Mouse (Mus musculus) right cerebral cortex, adult 18-20 months (tissue): ENCODE results near the gene Peli2.

Experiments used
- DNase-seq: peaks from one replicate; pipeline ENCODE4 v3.0.0; 2022; ENCODE audit warnings: mixed read lengths

Peli2 gene

DNA sequence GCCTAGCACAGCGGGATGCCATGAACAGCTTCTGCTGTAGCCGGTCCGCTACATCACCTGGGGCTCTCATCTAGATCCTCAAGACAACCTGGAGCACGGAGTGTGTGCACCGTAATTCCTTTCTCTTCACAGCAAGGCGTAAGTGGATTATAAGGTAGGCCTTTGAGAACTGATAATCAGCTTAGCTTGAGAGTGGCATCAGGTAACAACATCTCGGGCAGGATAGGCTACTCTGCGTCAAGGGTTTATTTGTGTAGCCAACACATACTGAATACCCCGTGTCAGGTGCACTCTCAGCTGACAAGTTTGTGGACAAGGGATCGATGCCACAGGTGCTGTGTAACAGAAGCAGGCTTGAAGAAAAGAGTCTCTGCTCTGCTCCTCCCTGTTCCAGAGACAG is 106.1 kb downstream of the Peli2 start:
- no peak for DNase-seq

DNA sequence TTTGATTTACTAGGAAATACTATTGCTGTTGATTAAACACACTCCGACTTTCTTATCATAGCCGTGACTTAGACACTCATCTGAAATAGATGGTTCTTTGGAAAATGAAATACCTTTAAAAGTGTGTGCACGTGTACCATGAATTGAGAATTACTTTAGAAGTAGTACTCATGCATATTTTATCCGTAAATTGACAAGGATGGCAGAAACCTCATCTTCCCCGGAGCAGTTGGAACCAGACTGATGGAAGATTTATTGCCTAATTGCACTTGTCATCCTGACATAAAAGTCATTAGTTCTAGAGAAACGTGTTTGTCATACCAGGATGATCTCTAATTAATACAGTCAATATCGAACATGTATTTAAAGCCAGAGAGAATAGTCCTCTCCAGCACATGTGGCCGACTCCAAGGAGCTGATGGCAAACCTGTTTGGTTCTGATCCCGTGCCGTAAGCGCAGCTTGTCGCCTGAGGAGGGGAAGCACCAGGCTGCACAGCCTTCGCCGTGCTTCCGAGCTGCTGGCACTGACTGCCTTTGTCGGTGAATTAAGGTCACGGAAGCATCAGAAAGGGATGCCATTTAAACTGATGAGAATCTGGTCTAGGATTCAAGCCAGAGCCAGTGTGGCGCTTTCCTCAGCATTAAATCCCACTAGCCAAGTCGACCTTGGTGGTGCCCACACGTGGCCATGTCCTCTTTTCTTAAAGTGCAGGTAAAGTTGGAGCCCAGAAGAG is 114.3 kb downstream of the Peli2 start:
- DNase-seq = no peak

DNA sequence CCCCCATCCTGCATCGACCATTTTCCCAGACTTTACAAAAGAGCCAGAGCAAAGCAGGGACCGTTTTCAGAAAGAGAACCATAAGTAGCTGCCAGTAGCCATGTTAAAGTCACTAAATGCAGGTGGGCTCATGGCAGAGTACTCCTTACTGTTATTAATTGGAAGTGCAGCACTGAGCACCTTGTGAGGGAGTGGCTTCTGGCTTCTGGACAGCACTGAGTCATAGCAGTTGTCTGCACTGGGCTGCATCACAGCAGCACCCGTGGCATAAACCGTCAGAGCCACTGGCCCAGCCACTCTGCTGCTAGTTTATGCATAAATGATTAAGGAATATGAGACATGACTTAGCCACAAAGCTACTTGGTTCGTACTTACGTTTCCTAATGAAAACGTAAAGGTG is 120.7 kb downstream of the Peli2 start:
- no peak for DNase-seq

DNA sequence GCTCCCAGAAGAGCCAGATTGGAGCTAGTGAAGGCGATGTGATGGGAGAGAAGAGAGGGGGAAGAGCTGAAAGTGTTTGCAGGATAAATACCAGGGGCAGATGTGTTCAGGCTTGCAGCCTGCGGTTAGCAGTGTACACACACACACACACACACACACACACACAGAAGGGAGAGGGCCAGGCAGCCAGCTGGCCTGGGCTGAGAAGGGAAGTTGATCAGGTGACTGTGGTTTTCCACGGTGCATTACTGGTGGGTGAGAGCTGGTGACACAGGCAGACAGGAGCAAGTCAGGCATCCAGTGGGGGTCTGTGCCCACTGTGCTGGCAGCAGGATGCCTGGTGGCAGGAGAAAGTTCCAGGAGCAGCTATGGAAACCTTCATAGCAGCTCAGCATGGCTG is 125.6 kb downstream of the Peli2 start:
- no peak for DNase-seq

DNA sequence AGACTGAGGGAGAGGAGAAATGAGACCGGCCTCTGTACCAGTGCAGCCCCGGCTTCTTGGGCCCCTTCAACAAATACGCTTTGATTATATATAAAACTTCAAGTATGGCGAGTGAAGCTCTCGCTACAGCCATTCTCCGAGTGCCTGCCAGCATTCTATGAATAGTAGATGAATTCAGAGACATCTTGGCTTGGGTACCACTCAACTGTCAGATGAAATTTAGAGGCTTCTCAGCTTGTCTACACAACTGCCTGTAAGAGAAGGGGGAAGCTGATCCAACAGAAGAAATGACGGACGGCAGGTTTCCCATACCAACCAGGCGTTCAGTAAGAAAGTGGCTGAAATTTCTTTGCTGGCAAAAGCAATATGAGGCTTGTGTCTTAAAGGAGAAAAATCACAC is 126.3 kb downstream of the Peli2 start:
- DNase-seq = no peak

DNA sequence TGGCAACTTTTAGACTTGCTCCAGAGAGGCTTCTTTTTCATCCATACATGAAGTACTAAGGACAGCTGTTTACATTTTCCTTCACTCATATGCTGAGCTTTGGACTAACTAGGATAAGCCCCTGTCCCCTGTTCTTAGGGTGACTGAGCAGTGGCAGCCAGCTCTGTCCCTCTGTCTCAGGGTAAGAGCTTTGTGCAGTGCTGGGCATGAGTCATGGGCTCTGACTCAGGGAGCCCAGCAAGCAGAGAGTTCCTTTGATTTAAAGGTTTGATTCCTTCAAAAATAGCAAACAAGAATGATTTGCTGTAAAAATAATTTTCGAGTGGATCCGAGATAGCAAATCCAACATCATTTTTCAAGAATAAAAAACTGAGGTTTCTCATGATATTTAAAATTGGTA is 128.8 kb downstream of the Peli2 start:
- peak; percentile 37 for DNase-seq

DNA sequence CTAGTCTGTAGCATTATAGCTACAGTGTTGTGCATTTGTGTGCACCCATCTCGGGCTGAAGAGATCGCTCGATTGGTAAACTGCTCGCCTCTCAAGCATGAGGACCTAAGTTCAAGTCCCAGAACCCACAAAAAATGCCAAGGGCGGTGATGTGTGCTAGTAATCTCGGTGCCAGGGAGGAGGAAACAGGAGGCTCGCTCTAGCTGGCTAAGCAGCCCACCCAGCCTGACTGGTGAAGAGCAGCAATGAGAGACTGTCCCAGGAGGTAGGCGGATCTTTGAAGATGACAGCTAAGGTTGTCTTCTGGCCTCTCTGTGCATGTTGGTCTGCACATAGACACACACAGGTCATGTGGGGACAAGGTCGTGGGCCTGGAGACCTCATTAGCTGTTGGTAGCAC is 129.3 kb downstream of the Peli2 start:
- DNase-seq = no peak

DNA sequence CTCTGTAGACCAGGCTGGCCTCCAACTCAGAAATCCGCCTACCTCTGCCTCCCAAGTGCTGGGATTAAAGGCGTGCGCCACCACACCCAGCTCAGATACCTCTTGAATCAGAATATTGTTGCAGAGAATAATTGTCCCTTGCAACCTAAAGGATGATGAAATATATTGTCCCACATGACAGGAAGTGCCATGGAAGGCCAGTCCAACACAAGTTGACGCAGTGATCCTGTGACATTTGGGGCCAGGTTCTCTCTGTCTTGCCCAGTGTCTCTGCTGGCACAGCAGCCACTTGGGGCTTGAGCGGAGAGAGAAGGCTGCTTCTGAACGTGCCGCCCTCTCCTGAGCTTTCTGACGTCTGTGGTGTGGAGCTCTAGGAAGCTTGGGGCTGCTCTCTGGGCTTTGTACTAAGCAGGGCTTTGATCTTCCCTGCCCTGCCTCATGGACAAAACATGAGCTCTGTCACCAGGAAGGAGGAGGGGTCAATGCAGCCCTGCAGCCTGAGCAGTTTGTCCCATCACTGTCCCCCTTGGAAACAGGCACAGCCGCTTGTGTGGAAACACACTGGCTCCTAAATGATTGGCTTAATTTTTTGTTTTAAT is 130.9 kb downstream of the Peli2 start:
- DNase-seq = no peak

DNA sequence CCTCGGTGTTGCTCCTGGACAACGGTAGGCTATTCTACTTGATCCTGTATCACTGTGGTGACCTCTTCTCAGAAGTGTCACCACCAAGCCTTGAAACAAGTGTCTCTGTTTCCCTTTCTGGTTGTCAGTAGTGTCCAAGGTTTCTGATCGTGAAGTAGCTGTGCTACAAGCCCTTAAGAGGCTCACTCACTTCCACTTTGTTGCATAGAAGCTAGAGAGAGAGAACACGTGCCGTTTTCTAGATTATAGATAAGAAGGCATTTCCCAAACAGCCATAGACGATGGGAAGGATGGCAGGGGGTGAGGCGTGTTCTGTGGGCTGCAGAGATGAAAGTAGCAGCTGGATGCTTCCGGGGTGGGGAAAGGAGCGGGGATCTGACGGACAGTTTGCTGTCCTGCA is 132.6 kb downstream of the Peli2 start:
- no peak for DNase-seq

DNA sequence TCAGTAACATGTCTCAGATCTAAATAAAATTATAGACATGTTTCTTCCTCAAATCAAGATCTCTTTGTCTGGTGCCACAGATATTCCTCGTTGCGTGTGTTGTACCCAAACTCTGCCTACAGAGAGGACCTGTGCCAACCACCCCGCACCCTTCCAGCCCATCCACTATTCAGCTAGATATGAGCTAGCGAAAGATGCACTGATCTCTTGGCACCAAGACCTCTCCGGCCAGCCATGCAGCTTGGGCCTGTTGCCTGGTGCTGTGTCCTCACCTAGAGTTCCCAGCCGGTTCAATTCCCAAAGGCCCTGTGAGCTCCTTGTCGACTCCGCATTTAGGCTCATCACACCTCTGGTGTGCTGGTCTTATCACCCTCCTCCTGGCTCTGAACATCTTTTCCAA is 134.1 kb downstream of the Peli2 start:
- no peak for DNase-seq

DNA sequence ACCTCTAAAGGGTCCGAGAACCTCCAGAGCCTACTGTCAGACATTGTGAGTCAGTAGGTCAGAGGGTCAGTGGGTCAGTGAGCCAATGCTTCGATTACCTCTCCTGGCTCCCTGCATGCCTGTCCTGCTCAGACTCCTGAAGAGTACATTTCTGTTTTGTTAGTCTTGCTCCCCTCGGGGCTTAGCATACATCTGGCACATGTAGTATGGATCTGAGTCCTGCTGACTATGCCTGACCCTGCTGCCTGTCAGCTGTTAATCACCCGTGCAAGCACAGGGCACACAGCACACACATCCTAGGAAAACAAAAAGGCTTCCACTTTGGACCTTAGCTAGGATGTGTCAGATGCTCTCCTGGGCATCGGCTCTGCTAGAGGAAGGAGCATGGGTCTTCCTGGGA is 134.7 kb downstream of the Peli2 start:
- DNase-seq = no peak

DNA sequence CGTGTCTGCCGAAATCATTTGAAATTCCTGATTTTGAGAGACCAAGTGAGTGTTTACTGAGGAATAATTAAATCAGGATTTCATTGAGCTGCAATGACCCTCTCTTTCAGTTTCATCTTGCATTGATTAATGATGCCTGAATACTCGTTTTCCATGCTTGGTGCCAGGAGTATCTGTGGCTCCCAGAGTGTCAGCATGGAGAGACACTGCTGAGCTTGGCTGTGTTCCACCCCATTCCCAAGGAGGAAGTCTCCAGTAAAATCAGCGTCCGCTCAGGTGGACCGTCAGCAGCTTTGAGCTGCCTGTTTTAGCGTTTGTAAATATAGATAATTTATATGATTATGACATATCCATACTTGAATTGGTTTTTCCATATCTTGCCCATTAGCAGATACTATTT is 137.1 kb downstream of the Peli2 start:
- DNase-seq = no peak

DNA sequence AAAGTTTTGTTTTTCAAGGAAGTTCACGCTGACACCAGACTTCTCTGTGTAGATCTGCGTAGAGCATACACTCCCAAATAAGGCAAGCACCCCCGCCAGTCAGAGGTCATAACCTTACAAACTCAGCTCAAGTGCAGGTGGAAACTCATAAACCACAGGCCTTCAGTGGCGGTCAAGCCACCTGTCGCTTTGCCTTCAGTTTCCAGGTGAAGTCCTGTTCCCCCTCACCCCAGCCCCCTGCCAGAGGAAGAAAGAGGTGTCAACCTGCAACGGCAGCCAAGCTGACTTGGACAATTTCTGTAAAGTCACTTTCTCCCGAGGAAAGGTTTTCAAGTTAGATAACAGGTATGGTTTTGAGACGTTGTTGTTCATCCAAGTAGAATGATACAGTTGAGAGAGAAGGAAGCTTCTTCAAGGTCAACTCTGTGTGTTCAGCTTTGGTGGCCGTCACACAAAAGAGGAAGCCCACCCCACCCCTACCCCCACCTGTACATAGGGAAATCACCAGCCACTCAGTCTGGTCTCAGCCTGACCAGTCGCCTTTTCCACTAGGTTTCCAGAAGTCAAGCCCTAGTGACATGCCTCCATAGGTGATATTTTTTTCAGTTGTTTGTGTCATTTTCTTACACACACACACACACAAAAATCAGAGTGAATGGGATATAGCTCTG is 138.2 kb downstream of the Peli2 start:
- no peak for DNase-seq

DNA sequence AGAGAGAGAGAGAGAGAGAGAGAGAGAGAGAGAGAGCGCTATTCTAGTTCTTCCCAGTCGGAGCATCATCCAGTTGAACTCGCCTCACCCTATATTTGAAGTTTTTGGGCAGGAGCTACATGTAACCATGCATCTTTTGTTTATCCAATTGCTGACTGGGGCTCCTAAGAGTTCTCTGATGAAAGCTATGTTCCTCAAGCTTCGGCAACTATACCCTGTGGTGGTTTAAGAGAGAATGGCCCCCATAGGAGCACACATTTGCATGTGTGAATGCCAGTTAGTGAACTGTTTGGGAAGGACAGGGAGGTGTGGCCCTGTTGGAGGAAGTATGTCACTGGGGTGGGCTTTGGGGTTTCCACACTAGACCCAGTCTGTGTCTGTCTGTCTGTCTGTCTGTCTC is 142.5 kb downstream of the Peli2 start:
- no peak for DNase-seq

DNA sequence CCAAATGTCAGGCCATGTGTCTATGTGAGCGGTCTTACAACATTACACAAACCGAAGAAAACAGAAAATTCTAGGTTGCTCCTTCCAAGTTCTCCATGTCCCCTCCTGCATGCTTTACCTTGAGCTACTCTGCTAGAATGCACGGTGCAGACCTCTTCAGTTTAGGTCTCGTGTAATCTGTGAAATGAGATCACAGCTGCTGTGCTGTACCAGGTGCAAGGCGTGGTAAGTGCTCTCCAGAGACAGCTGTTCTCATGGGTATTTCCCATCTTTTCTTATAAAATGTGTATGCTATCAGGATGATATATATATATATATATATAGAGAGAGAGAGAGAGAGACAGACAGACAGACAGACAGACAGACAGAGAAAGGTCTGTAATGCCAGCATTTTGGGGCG is 146.1 kb downstream of the Peli2 start:
- no peak for DNase-seq

DNA sequence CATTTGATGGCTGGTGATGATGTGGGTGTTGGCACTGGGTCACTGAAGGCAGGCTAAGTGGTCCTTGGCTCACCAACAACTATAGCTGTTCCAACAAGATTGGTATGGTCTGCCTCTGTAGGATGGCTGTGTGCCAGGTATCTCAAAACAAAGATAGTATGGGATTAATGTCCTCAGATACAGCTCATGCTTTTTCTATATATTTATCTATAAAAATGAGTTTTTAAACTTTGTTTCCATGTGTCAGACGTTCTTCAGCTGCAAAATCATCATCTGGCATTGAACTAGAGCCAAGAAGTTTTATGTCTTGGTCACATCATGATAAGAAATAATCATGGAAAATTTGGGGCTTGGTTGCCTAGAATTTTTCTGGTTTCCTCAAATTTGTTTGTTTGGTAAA is 157.7 kb downstream of the Peli2 start:
- DNase-seq = no peak

DNA sequence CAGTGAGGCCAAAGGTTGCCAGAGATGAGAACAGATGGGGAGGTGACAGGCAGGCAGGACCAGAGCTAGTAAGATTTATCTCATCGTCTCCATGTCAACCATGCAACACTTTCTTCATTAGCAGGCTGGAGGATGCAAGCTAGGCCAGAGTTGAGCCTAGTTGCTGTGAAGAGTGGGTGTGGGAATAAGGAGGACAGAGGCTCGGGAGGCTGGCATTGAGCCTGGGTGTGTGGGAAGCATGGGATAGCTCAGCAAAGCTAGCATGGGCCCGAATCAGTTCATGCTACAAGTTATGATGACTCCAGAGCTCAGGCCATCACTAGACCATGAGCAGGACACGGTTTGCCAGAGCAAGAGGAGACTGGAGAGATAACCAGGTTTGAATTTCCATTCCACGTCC is 166.3 kb downstream of the Peli2 start:
- peak; percentile 81 for DNase-seq

DNA sequence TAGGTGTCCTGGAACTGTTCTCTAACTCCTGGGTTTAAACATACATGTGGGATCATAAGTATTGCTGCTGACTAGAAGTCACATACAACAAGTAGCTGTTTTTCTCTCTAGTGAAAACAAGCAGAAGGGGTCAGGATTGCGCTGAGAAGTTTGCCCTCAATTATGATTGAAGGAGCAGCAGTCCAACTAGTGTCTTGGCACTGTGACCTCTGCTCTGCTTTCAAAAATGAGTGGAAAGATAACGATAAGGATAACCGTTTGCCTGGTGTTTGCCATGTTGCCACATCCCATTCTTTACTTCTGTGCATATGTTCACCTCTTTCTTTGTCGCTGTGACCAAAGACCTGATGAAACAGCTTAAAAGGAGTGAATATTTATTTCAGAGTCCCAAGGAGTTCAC is 167.0 kb downstream of the Peli2 start:
- DNase-seq = no peak

DNA sequence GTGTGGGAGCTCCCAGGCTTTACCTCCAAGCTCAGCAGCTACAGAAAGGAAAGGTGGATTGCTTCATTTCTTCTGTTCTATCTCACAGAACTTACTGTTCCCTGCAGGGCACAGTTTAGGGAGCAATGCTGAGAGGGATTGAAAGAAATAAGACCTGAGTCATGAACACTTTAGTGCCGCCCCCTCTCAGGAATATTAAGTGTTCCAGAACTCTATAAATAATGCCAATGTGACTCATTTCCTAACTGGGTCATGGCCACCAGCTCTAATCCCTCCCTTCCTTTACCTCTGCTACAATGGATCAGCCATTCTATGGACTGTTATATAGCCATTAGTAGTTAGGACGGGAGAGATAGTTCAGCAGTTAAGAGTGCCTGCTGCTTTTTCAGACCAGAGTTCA is 168.0 kb downstream of the Peli2 start:
- DNase-seq = peak; percentile 35

DNA sequence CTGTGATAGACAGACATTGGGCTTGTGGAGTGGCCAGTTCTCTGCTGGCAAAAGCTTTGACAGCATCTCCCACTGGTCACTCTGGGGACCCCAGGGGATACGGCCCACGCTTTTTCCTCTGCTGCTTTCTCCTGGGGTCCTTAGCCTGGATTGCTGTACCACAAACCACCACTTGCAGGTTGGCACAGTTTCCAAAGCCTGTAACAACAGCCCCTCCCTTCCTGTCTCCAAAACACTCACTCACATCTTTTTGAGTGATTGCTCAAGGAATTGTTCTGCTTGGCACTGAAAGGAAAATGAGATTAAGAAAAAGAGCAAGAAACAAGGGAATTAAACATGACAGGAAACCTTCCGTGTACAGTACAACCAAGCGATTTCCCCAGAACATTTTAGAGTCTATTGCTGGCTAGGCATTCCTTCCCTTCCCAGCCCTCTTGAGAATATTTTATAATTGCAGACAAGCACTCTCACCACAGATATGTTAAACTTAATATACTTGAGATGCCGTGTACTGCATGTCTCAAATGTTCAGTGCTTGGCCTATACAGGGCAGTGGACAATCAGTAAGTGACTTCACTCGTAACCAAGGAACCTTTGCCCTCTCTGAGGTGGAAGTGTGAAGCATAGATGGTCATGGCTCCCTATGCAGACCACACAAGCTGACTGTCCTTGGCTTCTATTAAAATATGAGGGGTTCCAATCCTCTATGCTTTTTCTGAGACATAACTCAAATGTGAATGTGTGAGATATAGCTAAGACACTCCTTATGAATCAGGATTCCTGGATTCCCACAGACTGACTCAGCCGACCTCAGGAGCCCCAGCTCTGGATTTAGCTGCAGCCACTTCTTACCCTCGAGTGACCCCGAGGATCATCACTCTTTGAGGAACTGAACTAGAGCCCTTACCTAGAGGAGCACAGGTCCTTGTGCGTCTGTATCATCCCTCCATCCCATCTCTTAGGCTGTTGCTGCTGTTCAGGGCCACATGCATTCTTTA is 169.3 kb downstream of the Peli2 start:
- DNase-seq = no peak

DNA sequence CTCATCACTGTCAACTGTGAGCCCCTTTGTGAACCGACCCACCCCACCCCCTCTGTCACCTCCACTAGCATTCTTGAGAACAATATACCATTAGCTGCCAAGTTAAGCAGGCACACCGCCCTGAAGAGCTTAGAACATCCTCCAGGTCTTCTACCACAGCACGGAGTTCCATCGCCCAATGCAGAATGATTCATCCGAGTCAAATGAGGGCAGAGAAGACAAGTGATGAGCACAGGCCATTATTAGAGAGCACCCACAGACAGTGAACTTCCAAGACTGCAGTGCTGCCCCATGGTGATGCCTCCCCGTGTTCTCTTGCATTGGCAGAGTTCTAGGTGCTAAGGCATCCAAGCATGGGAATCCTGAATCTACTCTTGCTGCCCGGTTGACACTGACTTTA is 172.9 kb downstream of the Peli2 start:
- DNase-seq = no peak

DNA sequence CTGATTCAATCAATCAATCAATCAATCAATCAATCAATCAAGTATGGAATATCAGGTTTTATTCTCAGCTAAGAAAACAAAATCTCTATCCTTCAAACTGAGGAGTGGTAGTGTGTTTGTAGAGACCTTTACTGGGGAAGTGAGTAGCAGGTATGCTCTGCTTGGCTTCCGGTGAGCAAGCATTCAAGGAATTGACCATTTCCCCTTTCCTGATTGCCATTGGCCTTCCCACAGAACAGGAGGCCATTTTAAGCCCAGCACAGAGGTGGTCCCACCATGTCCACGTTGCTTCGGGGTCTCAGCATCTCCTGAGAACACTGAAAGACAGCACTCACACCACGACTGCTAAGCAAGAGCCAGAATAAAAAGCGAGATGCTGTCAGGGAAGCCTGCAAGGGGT is 174.8 kb downstream of the Peli2 start:
- DNase-seq = no peak

DNA sequence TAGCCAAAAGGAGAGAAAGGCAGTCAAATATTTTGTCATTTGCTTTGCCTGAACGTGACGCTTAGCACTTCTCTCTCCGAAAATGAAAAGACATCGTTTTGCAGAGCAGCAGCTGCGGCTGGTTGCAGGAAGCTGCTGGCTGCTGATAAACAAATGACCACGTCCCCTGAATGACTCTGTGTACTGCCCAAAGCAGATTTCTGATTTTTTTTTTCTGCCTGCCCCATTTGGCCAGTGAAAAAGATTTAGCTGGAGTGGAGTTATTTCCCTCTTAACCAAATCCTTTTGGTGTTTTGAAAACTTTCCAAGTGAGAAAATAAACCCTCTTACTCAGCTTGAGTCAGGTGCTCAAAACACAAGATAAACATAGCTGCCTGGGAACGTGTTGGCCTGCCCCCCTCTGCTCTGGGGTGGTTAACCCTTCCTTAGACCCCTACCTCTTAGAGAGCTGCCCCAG is 175.2 kb downstream of the Peli2 start:
- no peak for DNase-seq
